In the genomic region with DNA sequence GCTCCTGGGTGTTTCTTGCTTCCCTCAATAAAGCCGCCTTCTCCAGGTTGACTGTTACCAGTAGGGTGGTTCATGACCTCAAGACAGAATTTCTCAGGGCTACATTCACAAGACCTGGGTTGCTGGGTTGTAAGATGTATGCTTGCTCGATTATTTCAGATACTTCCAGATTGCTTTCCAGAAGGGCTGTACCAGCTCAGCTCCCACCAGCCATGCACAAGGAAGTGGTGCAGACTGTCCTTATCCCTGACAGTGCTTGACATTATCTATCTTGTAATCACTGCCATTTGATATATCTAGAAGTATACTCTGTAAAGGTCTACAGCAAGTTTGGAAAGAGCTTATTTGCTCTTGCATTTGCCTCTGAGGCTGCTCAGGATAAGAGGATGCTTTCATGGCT, we compare ENCODE assay signal across 23 mouse cellular contexts.
DNase-seq lines count a peak whose midpoint lies in the region; TF ChIP-seq lines count a peak whose summit lies in the region.
"Had no signal": no experiment of that assay in that cellular context is flagged by ENCODE, and none has a peak within 500 bp of the region (broad histone marks: within the 10 kb centered on the region; RNA-seq: fewer than 3 reads in every experiment).

No protein-coding gene starts in this region.

- H3K4me3 ChIP-seq in layer of hippocampus, adult 2 months = no peak overlapping the region
- H3K4me3 ChIP-seq: embryonic facial prominence, embryonic 10.5 days; embryonic facial prominence, embryonic 13.5 days; erythroblast, embryonic 14.5 days; forebrain, embryonic 12.5 days; forebrain, embryonic 15.5 days; heart, adult 2 months; heart, embryonic 10.5 days; heart, embryonic 13.5 days; hindbrain, embryonic 12.5 days; hindbrain, embryonic 15.5 days had no signal

- H3K27ac ChIP-seq in layer of hippocampus, adult 2 months = peak overlapping the region; percentile 56
- H3K27ac ChIP-seq: embryonic facial prominence, embryonic 10.5 days; embryonic facial prominence, embryonic 13.5 days; forebrain, embryonic 12.5 days; forebrain, embryonic 15.5 days; heart, adult 2 months; heart, embryonic 10.5 days; heart, embryonic 13.5 days; hindbrain, embryonic 12.5 days; hindbrain, embryonic 15.5 days had no signal

- intact Hi-C loops in heart, postnatal 10 days (cut with DNase I) = no loop called here

- peak; percentile 28 for DNase-seq in heart, adult 11 months
- no peak for DNase-seq in heart, postnatal 10 days
- peak in 1 of 2 experiments; percentile 44 for DNase-seq in layer of hippocampus, adult 2 months (ENCODE audit: low spot score in 2 of 2)
- no peak for DNase-seq in layer of hippocampus, postnatal 10 days (ENCODE audit: low spot score in 2 of 2)
- peak; percentile 28 to 43 for DNase-seq in layer of hippocampus, adult 8-10 months (ENCODE audit: low spot score in 2 of 2)
- DNase-seq in Muller cell, postnatal 12 days (ENCODE audit: inconsistent ontology term) = no peak
- DNase-seq in cerebellum, adult 11-12 months = no peak
- DNase-seq: adrenal gland, postnatal 10 days; adrenal gland, postnatal 36 days; cerebellum, adult 18-20 months; cerebellum, adult 9-10 months; cerebellum, postnatal 14 days; gastrocnemius, postnatal 25 days; heart, adult 2 months had no signal

- no peak for TF ChIP-seq CTCF in layer of hippocampus, adult 2 months (conservative IDR thresholded peaks at IDR 0.05)

Comparison
In these comparisons a context has a peak if more than half of its experiments do, and no peak if none do; other contexts are left out.
1. DNase-seq: peak in heart, adult 11 months (single experiment) and layer of hippocampus, adult 8-10 months (2 of 2); none in heart, postnatal 10 days (0 of 2), layer of hippocampus, postnatal 10 days (0 of 2), Muller cell, postnatal 12 days (single experiment) and cerebellum, adult 11-12 months (single experiment).